Mouse (Mus musculus) liver, adult 2 months (tissue): ENCODE data around the gene Dhrs7.

Source experiments
- CTCF ChIP-seq: fragments of 200-500 bp; IDR thresholded peaks from 2 replicates; pipeline ENCODE4 v1.5.1; 2011; ENCODE audit warnings: low read depth, low read length, control low read depth
- POLR2A ChIP-seq: fragments of 200-500 bp; IDR thresholded peaks from 2 replicates; pipeline ENCODE4 v1.6.1; 2011; ENCODE audit warnings: low read length, control low read depth; ENCODE audit not compliant: insufficient read depth; ENCODE audit errors: extremely low read depth

GRCm38 (mm10) chr12:72700013-72700412, 35.3 kb upstream of the Dhrs7 start:
- TF ChIP-seq CTCF (no peak), POLR2A (no peak)
